Mouse (Mus musculus) adrenal gland, postnatal 25 days (tissue): ENCODE results near the gene Cdkal1. TPM values are rescaled to one million over a fixed set of nuclear protein-coding genes. Genes with fewer than 3 reads are reported as not detected.

Experiments used
- DNase-seq: peaks from one replicate; pipeline ENCODE4 v3.0.0; 2021; ENCODE audit warnings: mixed read lengths
- total RNA-seq: library from RNA; stranded (reverse); gene quantifications from 2 replicates; pipeline ENCODE4 v1.2.3, GENCODE M21; 2021

Gene Cdkal1
- total RNA-seq, 1 experiment from 2014 or later, result 31.8 TPM

GRCm38 (mm10) chr13:29699896-29700295 is 155.6 kb downstream of the Cdkal1 start:
- no peak for DNase-seq

GRCm38 (mm10) chr13:29698307-29698985 is 157.0 kb downstream of the Cdkal1 start:
- DNase-seq, result no peak

- DNase-seq, result no peak
These were observed 158.2 kb downstream of the Cdkal1 start for GRCm38 (mm10) chr13:29697230-29697629.

- no peak for DNase-seq
These were observed 164.7 kb downstream of the Cdkal1 start for GRCm38 (mm10) chr13:29690734-29691133.

GRCm38 (mm10) chr13:29688851-29689250 is 166.6 kb downstream of the Cdkal1 start:
- DNase-seq, result no peak

- no peak for DNase-seq
These were observed 167.6 kb downstream of the Cdkal1 start for GRCm38 (mm10) chr13:29687872-29688271.

- DNase-seq, result no peak
These were observed 175.8 kb downstream of the Cdkal1 start for GRCm38 (mm10) chr13:29679479-29680186.

- no peak for DNase-seq
These were observed 177.9 kb downstream of the Cdkal1 start for GRCm38 (mm10) chr13:29677559-29677958.

GRCm38 (mm10) chr13:29670626-29671025 is 184.8 kb downstream of the Cdkal1 start:
- no peak for DNase-seq

- no peak for DNase-seq
These were observed 191.6 kb downstream of the Cdkal1 start for GRCm38 (mm10) chr13:29663908-29664307.

- DNase-seq, result no peak
These were observed 199.6 kb downstream of the Cdkal1 start for GRCm38 (mm10) chr13:29655841-29656365.

- DNase-seq, result no peak
These were observed 202.1 kb downstream of the Cdkal1 start for GRCm38 (mm10) chr13:29653407-29653806.

GRCm38 (mm10) chr13:29652791-29653190 is 202.7 kb downstream of the Cdkal1 start:
- no peak for DNase-seq

GRCm38 (mm10) chr13:29650576-29651236 is 204.8 kb downstream of the Cdkal1 start:
- DNase-seq, result no peak

GRCm38 (mm10) chr13:29649593-29649992 is 205.9 kb downstream of the Cdkal1 start:
- DNase-seq, result no peak

GRCm38 (mm10) chr13:29642226-29642625 is 213.2 kb downstream of the Cdkal1 start:
- no peak for DNase-seq

GRCm38 (mm10) chr13:29641200-29641599 is 214.3 kb downstream of the Cdkal1 start:
- DNase-seq, result no peak

GRCm38 (mm10) chr13:29640186-29640585 is 215.3 kb downstream of the Cdkal1 start:
- no peak for DNase-seq

- no peak for DNase-seq
These were observed 217.2 kb downstream of the Cdkal1 start for GRCm38 (mm10) chr13:29638303-29638702.

GRCm38 (mm10) chr13:29637788-29638187 is 217.7 kb downstream of the Cdkal1 start:
- peak; percentile 53 for DNase-seq

- DNase-seq, result no peak
These were observed 219.9 kb downstream of the Cdkal1 start for GRCm38 (mm10) chr13:29635581-29635980.

- no peak for DNase-seq
These were observed 224.1 kb downstream of the Cdkal1 start for GRCm38 (mm10) chr13:29631342-29631741.

GRCm38 (mm10) chr13:29628607-29629006 is 226.9 kb downstream of the Cdkal1 start:
- no peak for DNase-seq
